Mouse (Mus musculus): ENCODE measurements around the gene Ip6k1.
"Not testable (repeated sequence)": the region's sequence is repeated elsewhere in the genome, so short reads cannot be mapped to it uniquely, and the experiment has no call there.

The Ip6k1 gene

GRCm38 (mm10) chr9:107982681-107983346 lies 19.5 kb upstream of the Ip6k1 start, which contains the start of gene Gm20661:
Gene Gm20661, plus strand, starts transcription at chr9:107983058.
- DNase-seq (ENCODE audit: low spot score) = no peak

- peak; percentile 40 for DNase-seq (ENCODE audit: low spot score)
Measured at GRCm38 (mm10) chr9:107983421-107983890, 18.8 kb upstream of the Ip6k1 start.

- no peak for DNase-seq (ENCODE audit: low spot score)
Measured at GRCm38 (mm10) chr9:107984052-107984753, 18.1 kb upstream of the Ip6k1 start.

GRCm38 (mm10) chr9:107984754-107985055 lies 17.6 kb upstream of the Ip6k1 start:
- no peak for DNase-seq (ENCODE audit: low spot score)

GRCm38 (mm10) chr9:107985131-107986119 lies 16.9 kb upstream of the Ip6k1 start, which contains the start of gene Inka1:
Gene Inka1, minus strand, starts transcription at chr9:107985879.
- DNase-seq (ENCODE audit: low spot score) = peak; percentile 80

- DNase-seq (ENCODE audit: low spot score) = peak; percentile 74
Measured at GRCm38 (mm10) chr9:107986376-107986775, 15.9 kb upstream of the Ip6k1 start.

GRCm38 (mm10) chr9:107987950-107988349 lies 14.4 kb upstream of the Ip6k1 start:
- DNase-seq (ENCODE audit: low spot score) = no peak

- DNase-seq (ENCODE audit: low spot score) = no peak
Measured at GRCm38 (mm10) chr9:107992197-107992596, 10.1 kb upstream of the Ip6k1 start, which contains the start of gene Cdhr4. Gene Cdhr4, plus strand, starts transcription at chr9:107992497.

GRCm38 (mm10) chr9:107993013-107993412 lies 9.3 kb upstream of the Ip6k1 start:
- no peak for DNase-seq (ENCODE audit: low spot score)

GRCm38 (mm10) chr9:107994464-107994863 lies 7.8 kb upstream of the Ip6k1 start:
- DNase-seq (ENCODE audit: low spot score) = no peak

GRCm38 (mm10) chr9:107995513-107995912 lies 6.8 kb upstream of the Ip6k1 start:
- no peak for DNase-seq (ENCODE audit: low spot score)

GRCm38 (mm10) chr9:107996049-107996448 lies 6.3 kb upstream of the Ip6k1 start, which contains the start of gene Gm20662:
Gene Gm20662, plus strand, starts transcription at chr9:107996349.
- no peak for DNase-seq (ENCODE audit: low spot score)

GRCm38 (mm10) chr9:108002778-108003530 lies 653 bp downstream of the Ip6k1 start:
- no peak for DNase-seq (ENCODE audit: low spot score)

- no peak for DNase-seq (ENCODE audit: low spot score)
Measured at GRCm38 (mm10) chr9:108003531-108003890, 1.2 kb downstream of the Ip6k1 start.

- DNase-seq (ENCODE audit: low spot score) = no peak
Measured at GRCm38 (mm10) chr9:108008041-108008440, 5.7 kb downstream of the Ip6k1 start.

- DNase-seq (ENCODE audit: low spot score) = no peak
Measured at GRCm38 (mm10) chr9:108010385-108010784, 8.1 kb downstream of the Ip6k1 start.

GRCm38 (mm10) chr9:108013577-108013976 lies 11.3 kb downstream of the Ip6k1 start:
- DNase-seq (ENCODE audit: low spot score) = not testable (repeated sequence)

- no peak for DNase-seq (ENCODE audit: low spot score)
Measured at GRCm38 (mm10) chr9:108017127-108017526, 14.8 kb downstream of the Ip6k1 start.

- no peak for DNase-seq (ENCODE audit: low spot score)
Measured at GRCm38 (mm10) chr9:108020741-108021140, 18.4 kb downstream of the Ip6k1 start.

- no peak for DNase-seq (ENCODE audit: low spot score)
Measured at GRCm38 (mm10) chr9:108023216-108023615, 20.9 kb downstream of the Ip6k1 start.

- no peak for DNase-seq (ENCODE audit: low spot score)
Measured at GRCm38 (mm10) chr9:108026584-108026983, 24.3 kb downstream of the Ip6k1 start.
